Mouse (Mus musculus) gonadal fat pad, adult 2 months (tissue): ENCODE measurements at regions not wholly inside any gene's neighbourhood (a gene's known extent, or its start where the extent isn't known, plus 50 kb on each side); places are given as distances from the start of the nearest gene placed in this dataset.
"Not testable (repeated sequence)": the region's sequence is repeated elsewhere in the genome, so short reads cannot be mapped to it uniquely, and the experiment has no call there.

Experiments
- DNase-seq: peaks from one replicate; pipeline ENCODE4 v3.0.0-alpha.2; 2012; ENCODE audit warnings: low read depth

DNA sequence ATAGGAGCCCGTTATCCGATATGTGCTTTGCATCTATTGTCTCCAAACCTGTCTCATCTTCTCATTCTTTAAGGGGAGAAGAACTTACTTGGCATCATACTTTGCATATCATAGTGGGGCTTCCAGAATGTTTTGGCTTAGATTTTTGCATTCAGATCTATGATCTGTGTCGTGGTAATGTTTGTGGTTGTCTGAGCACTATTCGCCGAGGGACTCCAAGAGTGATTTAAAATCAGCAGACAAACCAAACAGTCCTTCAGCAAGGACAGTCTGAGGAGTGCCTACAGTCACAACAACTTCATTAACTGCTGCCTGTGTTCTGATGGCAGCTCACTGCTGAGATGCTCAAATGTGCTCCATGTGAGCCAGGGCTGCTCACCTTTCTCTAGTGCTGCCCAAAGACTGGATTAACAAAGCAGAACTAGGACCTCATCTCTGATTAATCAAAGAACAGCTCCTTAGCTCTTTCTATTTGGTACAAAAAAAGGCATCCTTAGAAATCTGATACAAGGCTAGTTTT is 182.5 kb downstream of the Enc1 start:
- DNase-seq = no peak

DNA sequence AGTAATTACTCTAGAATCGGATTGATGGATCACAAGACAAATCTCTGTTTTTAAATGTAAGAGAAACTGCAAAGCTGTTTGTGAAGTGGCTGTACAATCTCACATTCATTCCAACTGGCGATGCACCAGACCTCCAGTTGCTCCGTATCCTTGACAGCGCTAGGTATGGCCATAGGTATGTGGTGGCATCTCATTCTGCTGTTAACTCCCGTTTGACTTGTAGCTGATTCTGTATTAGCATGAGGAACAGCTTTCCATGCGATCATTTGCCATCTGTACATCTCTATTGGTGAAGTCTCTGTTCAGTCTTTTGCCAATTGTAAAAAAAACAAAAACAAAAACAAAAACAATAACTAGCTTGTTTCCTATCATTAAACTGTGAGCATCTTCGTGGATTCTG is 182.0 kb downstream of the Enc1 start:
- no peak for DNase-seq

DNA sequence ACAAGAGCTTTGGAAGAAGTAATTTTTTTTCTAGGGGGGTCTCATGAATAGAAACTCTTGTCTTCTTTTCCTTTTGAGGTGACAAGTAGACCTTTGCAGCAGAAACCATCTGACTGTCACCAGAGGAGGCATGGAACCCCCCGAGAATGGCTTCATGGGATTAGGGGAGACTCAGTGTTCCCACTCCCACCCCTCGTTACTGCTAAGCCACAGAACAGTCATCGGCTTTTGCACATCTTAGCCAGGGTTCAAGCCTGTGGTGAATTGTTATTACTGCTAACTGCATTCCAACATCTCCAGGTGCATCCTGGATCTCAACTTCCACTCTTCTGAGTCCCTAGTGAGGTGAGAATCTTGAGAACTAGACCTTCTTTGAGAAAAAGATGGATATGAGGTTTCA is 180.9 kb downstream of the Enc1 start:
- no peak for DNase-seq

DNA sequence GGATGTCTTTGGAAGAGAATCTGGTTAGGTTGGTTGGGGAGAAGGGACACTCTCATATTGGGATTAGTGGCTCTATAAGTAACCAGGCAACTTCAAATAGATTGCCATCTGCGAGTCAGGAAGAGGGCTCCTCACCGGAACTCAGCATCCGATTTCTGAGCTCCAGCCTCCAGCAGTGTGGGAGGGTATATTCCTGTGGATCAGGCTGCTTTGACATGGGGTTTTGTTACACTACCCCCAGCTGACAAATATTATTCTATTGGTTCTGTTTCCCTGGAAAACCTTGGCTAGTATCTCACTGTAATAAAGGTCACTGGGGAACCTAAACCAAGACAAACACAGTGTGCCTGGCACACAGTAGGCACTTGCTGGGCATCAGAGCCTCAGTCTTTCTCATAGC is 179.9 kb downstream of the Enc1 start:
- no peak for DNase-seq

DNA sequence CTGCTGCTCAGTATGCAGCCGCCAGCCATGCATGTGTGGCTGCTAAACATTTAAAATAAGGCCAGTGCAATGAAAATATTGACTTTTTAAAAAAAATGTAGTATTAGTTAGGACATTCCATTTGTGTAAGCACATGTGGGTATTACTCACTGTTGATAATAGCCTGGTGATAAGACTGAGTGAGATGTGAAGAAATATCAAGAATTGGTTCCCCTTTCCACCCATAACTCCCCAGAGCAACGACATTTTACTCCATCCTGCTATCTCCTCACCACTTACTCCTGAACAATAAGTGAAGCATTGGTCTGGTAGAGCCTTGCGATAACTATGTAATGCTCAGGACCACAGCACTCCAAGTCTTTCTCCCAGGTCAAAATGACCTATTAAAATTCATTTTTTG is 178.2 kb downstream of the Enc1 start:
- DNase-seq = no peak

DNA sequence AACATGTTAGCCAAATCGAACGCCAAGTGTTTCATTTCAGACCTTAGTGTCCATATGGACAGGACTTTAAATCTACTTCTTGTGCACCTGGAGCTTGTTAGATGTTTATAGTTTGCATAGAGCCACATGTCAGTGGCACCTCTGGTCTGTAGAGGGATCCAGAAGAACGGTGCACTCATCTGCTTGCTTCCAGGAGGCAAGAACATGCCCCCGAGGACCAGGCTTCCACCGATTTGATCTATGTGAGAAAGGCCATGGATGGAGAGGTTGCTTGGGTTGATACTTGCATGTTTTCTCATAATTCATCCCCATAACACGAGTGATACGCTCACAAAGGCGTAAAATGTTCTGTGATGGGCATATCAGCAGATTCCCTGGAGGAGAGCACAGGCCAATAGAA is 177.8 kb downstream of the Enc1 start:
- DNase-seq = no peak

DNA sequence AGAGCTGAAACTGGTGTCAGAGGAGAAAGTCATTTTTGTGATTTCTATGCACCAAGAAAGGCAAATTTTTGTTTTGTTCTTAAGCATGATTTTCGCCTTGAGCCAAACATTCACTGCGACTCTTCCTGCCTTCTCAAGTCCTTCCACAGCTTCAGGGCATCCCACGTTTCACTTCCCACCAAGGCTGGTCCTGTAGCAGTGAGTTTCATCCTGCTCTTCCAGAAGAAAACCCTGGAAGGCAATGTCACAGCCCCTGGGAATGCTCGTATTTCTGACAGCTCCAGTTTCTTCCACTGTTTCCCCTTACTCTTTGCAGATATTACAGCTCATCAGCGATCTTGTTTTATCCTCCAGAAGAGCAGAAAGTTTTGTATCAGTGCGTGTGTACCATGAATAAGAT is 177.2 kb downstream of the Enc1 start:
- no peak for DNase-seq

DNA sequence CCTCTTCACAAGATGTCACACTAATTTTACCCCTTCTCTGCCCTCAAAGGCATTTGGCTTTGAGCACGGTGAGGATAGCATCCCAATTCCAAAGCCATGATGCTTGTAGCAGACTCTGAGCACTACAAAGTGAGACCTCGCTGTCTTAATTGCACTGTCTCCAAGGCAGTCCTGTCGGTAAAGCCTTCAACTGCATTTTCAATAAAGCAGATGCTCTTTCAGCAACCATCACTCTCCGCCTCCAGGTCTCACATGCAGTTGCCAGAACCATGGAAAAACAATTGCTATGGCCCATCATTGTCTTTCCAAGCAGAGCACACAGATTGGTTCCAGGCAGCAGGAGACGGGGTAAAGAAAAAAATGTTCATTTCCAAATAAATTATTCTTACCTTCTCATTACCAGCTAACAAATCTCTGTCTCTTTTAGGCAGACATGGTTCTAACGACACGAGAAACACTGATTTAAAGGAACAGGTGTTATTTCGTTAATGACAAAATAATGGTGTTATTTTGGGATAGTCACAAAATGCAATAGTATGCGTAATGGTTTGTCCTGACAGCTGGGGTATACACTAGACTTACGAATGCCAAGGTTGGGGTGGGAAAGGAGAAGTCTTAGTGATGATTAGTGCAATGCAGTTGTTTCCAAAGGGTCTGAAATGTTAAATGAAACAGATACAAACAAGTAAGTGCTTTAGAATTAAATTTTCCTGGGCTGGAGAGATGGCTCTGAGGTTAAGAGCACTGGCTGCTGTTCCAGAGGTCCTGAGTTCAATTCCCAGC is 175.2 kb downstream of the Enc1 start:
- no peak for DNase-seq

DNA sequence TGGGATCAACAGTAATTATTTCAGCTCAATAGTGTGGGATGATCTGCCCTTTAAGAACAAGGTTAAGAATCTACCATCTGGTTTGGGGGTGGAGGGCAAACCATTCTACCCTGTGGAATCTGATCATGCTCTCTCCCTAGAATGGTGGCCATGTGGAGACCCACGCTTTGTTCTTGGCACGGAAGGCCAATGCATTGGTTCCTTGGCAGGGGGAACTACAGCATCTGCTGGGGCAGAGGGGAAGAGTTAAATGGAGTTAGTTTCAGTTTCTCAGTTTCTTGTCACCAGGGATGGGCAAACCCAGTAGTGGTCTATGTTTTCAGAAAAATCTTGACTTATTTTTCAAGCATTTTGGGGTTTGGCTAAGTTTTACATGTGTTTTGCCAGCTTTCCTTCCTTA is 174.5 kb downstream of the Enc1 start:
- DNase-seq = no peak

DNA sequence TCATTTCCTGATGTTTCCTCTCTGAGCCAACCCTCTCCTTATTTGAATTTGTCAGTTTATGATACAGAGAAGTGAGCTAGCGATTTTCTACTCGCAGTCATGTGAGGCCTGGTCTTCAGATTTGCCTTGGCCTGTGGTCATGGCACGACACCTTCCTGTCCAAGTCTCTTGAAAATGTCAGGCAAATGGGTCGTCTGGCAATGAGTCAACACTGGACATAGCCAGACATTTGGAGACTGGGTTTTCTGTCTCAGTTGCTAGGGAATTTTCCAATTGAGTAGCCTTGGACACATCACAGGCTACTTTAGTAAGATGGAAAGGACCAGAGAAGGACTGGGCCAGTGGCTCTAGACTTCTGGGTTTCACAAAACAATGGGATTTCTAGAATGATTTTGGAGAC is 171.2 kb downstream of the Enc1 start:
- DNase-seq = no peak

DNA sequence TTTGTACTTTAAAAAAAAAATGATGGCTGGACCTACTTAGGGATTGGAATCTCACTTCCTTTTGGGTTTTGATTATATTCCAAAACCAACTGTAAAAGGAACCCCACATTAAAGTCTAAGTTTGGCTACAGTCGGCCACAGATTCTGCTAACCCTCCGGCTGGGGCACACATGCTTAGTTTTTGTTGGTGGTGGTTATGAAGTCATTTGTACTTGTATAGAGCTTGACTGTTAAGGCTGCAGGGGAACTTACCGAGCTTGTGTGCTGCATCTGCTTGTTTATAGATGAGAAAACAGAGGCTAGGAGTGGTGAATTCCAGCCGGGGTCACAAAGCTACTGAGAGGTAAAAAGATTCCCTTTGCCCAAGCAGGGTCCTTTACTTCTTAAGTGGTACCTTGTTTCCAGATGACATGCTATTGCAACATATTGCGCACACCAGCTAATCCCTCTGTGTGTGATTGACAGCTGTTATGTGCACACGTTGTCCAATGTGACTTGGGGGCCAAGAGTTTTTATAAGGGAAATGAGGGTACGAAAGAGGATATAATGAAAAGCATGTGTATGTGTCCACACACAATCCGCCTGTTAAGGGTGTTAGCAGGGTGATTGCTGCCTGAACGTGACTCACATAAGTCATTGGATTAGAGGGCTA is 169.8 kb downstream of the Enc1 start:
- DNase-seq = no peak

DNA sequence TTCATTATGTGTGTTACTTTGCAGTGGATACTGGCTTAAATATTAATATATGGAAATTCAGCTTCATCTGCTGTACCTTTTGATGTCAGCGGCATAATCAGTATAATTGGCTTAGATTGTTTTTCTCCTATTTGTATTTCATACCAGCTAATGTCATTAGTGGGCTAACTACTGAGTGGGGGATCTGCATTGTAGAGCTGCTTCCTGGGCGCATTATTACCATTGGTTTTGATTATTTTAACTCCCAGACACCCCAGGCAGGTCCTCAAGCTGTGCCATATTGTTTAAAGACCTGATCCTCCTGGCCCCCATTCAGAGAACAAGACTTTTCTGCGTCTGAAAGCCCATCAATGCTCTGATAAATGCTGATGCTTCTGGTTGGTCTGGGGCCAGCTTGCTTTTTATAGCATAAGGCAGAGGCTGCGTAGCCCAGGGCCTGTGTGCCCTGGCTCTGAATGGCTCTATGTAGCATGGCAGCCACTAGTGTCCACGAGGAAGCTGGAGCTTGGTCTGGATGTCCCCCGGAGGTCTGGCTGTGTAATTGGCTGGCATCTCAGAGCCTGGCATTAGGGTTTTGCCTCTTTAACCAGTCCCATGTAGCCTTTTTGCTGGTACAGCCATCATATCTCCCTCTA is 169.1 kb downstream of the Enc1 start:
- no peak for DNase-seq

DNA sequence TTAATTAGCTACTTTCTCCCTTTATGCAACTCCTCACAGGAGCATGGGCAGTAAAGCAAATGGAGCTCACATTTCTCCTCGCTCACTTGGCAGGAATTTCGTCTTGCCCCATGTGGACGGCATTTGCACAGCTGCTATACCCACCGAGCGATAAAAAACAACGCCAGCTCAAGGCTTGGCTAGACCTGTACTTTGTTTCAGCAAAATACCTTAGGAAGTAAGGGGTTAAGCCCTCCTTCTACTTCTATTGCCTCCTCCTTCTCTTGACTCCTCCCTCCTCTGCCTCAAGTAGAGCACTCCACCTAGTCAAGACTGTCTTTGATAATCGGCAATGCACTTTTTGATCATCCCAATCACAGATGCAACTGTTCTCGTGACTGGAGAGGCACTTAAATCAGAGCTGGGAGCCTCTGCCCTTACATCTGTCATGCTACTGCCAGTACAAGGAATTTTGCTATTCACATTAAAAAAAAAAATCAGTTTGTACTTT is 168.4 kb downstream of the Enc1 start:
- no peak for DNase-seq

DNA sequence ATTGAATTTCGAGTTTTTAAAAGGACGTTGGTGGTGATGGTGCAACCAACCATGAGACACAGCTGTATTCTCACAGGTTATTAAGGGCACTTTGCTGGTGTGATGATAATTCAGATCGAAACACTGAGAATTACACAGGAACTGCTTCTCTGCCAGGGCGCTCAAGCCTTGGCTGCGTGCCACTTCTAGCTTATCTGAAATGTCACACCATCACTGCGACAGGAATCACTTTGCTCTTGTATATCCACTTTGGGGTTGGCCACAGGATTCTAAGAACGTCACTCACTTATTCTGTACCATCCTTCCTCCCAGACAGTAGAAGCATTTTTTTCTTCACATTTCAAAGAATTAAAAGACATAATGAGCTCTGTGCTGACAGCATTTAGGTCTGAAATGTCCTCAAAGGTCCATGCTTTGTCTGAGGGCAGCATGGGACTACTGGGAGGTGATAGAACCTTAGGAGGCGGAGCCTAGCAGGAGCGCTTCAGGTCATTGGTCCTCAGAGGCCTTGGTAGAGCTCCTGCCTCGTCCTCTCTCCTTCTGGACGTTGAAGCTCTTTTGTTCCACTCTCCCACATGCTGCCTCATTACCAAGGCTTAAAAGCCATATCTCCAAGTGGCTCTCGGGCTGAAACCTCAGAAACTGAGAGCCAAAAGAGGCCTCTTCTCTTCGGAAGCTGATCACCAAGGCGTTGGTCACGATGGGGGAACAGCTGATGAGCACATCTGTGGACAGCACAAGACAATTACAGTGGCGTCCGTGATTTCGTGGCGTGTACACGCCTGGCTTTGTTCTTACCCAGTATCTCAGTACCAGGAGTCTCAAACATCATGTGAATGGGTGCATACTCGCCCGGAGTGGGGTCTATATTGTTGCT is 167.7 kb downstream of the Enc1 start:
- no peak for DNase-seq

DNA sequence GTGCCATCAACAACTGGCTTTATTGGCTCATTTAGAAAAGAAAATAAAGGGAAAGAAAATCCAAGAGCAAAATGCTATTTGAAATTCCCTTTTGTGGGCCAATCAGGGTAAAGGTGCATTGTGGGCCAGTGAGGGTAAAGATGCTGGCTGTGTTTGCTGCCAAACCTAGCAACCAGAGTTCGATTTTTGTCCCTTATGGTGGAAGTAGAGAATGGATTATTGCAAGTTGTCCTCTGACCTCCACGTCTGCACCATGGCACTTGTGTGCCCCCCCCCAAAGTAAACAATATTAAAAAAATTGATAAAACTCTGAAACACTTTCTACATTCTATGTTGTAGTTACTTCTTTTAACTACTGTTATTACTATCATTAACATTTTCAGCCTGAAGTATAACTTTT is 166.9 kb downstream of the Enc1 start:
- no peak for DNase-seq

DNA sequence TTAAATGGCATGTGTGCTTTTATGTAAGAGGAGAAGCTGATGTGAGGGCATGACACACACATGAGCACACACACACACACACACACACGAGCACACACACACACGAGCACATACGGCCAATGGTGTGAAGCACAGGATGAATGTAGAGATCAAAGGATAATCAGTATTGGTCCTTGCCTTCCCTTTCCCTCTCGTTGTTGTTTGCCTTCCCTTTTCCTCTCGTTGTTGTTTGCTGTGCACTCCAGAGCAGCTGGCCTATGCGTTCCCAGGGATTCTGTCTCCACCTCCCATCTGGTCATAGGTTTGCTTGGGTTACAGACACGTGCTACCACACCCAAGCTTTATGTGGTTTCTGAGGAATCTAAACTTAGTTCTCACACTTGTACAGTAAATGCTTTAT is 165.8 kb downstream of the Enc1 start:
- no peak for DNase-seq

DNA sequence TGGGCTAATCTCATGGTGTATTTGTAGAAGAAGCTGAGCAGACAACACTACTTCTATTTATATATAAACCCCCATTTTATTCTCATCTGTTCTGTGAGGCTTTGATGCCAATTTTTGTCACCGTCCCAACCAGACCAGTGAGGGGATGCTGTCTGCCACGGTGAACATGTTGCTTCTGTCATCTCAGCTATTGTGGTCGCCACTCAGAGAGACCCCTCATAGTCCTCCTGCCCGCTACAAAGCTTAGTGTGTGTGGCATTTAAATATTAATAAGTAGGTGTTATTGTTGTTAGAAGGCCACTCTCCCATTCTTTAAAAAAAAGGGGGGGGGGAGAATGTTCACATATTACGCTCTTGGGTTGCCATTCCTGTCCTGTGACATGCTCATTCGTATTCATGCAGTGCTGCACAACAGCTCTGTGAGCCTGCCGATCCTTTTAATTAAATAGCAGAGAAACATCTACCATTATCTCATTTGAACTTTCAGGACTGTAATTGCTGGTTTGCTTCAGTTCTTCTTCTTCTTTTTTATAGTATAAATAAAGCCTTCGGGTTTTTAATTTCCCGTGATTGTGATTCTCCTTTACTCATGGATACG is 161.4 kb downstream of the Enc1 start:
- DNase-seq = no peak

DNA sequence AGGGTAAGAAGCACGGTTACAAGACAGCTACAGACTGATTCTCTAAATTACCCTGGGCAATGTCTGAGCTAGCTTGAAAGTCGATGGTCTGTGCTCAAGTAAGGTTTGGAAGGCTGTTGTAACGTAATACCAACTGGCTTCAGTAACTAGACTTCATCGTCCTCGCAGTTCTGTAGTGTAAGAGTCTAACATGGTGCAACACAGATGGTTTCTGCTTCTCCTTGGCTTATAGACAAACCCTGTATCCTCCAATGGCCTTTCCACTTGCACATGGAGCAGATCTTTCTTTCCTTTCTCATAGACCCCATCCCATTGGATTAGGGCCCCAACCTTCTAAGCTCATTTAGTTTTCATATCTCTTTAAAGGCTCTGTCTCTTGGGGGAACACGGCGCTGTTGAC is 160.7 kb downstream of the Enc1 start:
- no peak for DNase-seq

DNA sequence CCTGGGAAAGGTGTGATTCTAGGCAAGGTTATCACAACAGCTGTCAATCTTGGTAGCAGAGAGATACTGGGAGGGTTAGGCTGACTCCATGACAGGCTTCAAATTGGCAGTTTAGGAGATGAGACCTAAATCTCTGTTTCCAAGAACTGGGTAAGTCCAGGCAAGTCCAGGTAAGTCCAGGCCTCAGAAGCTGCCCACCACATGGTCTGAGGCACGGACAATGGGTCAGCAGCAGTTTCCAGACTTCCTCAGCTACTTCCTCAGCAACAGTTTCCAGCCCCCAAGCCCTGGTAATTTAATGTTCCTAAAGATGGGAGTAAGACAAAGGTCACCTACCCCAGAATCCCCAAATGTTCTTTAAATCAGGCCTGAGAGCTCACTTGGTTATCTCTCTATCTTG is 157.1 kb downstream of the Enc1 start:
- DNase-seq = no peak

DNA sequence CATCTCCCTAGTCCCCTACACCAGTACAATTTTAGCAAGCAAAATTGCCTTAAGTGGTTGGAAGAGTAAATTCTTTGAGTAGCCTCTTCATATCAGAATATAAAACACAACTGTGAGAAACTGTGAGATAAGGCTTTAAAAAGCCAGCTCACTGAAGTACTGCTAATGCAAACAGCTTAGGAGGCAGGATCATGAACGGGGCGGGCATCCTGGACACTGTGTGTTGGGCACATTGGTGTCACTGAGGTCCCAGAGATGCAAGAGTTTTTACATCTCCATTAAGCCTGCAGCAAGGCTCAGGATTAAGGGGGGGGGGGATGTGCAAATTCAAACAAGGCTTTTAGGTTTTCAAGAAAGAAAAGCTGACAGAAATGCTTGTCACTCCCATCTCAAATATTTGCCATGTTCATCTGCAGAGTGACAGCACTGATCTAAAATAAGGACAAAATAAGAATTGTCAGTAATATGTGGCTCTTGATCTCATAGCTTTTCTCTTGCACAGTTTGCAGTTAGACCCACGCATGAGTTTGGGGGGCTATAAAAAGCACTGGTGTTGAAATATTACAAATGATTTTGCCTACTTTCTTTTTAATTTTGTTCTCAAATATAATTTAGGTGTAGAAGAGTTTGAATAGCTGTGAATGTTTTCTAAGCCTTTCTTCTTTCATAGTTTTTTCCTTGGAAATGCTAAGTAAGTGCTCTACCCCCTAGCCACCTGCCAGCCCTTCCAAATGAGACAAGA is 156.2 kb downstream of the Enc1 start:
- DNase-seq = no peak

DNA sequence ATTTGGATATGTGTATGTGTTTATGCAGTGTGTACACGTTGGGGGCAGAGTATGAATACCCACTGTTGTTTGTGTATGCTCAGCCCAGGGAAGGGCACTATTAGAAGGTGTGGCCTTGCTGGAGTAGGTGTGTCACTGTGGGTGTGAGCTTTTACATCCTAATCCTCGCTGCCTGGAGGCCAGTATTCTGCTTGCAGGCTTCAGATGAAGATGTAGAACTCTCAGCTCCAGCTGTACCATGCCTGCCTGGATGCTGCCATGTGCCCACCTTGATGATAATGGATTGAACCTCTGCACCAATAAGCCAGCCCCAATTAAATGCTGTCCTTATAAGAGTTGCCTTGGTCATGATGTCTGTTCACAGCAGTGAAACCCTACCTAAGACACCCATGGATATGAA is 155.4 kb downstream of the Enc1 start:
- not testable (repeated sequence) for DNase-seq
